Mouse (Mus musculus) embryonic facial prominence, embryonic 12.5 days (tissue): ENCODE measurements around the gene Sik1. TPM values are rescaled to one million over a fixed set of nuclear protein-coding genes. Genes with fewer than 3 reads are reported as not detected.
"Not testable (repeated sequence)": the region's sequence is repeated elsewhere in the genome, so short reads cannot be mapped to it uniquely, and the experiment has no call there.

Experiments
- ATAC-seq: fragments of 200-750 bp; cut with Nextera tagmentation; 2 replicates; pipeline ENCODE4 v1.8.0; 2017; ENCODE audit not compliant: insufficient number of reproducible peaks, insufficient read depth, low FRiP score, low TSS enrichment
- H3K27ac ChIP-seq: fragments of 300-500 bp; sonication (generic); 2 replicates; pipeline ENCODE4 v1.5.1; 2016; ENCODE audit warnings: mild to moderate bottlenecking
- H3K27me3 ChIP-seq: fragments of 300-500 bp; sonication (generic); 2 replicates; pipeline ENCODE4 v1.6.1; 2016; ENCODE audit warnings: mild to moderate bottlenecking, moderate library complexity
- H3K36me3 ChIP-seq: fragments of 300-500 bp; sonication (generic); 2 replicates; pipeline ENCODE4 v1.6.1; 2016; ENCODE audit warnings: mild to moderate bottlenecking
- H3K4me1 ChIP-seq: fragments of 300-500 bp; sonication (generic); 2 replicates; pipeline ENCODE4 v1.6.1; 2016
- H3K4me2 ChIP-seq: fragments of 300-500 bp; sonication (generic); replicated peaks from 2 replicates; pipeline ENCODE4 v1.6.1; 2016; ENCODE audit warnings: mild to moderate bottlenecking, moderate library complexity
- H3K4me3 ChIP-seq: fragments of 300-500 bp; sonication (generic); 2 replicates; pipeline ENCODE4 v1.5.1; 2016; ENCODE audit warnings: mild to moderate bottlenecking
- H3K9ac ChIP-seq: fragments of 300-500 bp; sonication (generic); 2 replicates; pipeline ENCODE4 v1.6.1; 2016; ENCODE audit warnings: mild to moderate bottlenecking, moderate library complexity
- H3K9me3 ChIP-seq: fragments of 300-500 bp; sonication (generic); 2 replicates; pipeline ENCODE4 v1.6.1; 2016; ENCODE audit warnings: mild to moderate bottlenecking, moderate library complexity
- WGBS: fragments of 180-500 bp; shearing (Covaris S2); methylation state at CpG from one replicate; pipeline ENCODE4 v1.1.7; 2016; 5-methylcytosine and 5-hydroxymethylcytosine counted together
- polyA plus RNA-seq: library from polyadenylated mRNA; unstranded; fragments of >200 nt; fragmentation: Nextera tagmentation; extraction: Ambion mirVana; gene quantifications from 2 replicates; pipeline ENCODE4 v1.2.1, GENCODE M21; 2016

The Sik1 gene
- polyA plus RNA-seq, 1 experiment from 2014 or later = 15.8 TPM

DNA sequence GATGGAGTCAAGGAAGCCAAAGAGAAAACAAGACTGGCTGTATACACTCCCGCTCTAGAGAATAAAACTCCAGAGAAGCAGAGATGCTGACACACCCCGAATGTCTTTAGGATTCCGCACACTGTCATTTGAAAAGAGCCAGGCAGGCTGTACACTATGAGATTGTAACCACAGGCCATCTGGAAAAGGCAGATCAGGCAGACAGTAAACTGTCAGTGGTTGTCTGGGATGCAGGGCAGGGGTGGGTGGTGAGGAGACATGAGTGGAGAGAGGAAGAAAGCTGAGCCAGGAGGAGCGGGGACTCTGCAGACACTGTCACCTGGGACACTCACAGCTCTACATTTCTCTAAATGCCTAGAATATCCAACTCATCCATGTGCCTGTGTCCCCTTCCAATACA is 36.3 kb upstream of the Sik1 start:
- no peaks in the 10 kb centered on the region for H3K36me3 ChIP-seq
- ATAC-seq = no peak
- 73% methylated on average over 4 of the region's 4 CpGs for WGBS
- peak overlapping the region; percentile 72 for H3K27ac ChIP-seq
- H3K27me3 ChIP-seq = no peaks in the 10 kb centered on the region
- no peak overlapping the region for H3K9ac ChIP-seq
- no peaks in the 10 kb centered on the region for H3K9me3 ChIP-seq
- no peak overlapping the region for H3K4me3 ChIP-seq
- no peak overlapping the region for H3K4me2 ChIP-seq
- H3K4me1 ChIP-seq = peaks cover 38% of the 10 kb centered on the region

DNA sequence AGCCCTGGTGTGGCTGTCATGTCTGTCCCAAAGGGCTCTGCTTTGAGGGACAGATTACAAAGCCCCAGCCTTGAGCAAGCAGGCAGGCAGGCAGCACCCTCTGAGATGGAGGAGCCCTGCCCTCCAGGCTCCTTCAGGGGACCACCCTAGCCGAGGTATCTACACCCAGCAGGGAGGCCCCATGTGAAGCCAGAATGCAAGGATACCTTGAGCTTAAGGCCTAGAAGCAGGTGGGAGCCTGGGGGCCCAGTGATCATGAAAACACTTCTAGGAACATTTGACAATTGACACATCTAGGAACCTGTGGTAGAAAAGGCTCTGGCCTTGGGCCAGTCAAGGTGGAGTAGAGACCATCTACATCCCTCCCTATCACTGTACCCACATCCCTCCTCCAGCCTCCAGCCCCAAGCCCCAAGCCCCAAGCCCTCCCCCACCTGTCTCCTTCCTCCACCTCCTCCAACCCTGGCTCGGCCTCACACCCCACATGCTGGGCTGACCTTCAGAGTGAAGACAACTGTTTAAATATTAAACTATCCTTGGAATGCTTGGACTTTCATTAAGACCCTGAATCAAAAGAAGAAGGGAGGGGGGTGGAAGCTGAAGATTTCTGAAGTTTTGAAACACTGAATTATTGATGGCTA is 34.8 kb upstream of the Sik1 start:
- Histone ChIP-seq H3K9me3 (no peaks in the 10 kb centered on the region), H3K4me2 (no peak overlapping the region), H3K36me3 (no peaks in the 10 kb centered on the region), H3K27ac (0 out of 2 replicates have a peak overlapping the region, but pooled peaks have one; percentile 11), H3K27me3 (no peaks in the 10 kb centered on the region), H3K4me3 (no peak overlapping the region), H3K9ac (no peak overlapping the region), H3K4me1 (peaks cover 38% of the 10 kb centered on the region)
- ATAC-seq = no peak
- WGBS = 32% methylated on average over 2 of the region's 2 CpGs

DNA sequence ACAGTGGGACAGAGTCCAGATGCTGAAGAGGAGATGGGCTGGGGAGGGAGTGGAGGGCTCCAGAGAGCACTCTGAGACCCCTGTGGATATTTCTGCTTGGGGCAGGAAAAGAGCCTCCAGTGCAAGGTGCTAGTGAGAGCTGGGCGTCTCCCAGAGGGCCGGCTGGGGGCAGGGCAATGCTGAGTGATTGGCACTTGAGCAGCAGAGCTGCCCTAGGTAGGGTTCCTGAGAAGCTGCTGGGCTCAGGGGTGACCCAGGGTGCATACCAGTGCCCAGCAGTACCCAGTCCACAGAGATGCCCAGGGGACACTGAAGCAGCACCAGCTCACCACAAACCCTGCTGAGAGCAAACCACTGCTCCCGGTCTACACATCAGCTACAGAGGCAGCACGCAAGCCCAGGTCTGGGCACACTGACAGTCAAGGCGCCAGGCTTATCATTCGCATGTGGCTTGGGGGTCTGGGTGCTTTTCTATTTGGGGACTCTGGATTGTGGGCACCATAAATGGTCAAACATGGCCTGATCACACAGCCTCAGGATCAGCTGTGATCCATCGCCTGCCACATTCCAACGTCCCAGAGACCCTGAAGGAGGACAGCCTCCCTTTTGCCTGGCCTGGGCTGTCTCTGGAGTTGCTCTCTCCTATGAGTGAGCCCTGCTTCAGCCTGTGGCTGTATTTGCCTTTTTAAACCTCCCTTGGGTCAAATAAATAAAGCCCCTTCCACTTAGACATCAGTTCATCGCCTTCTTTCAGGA is 34.0 kb upstream of the Sik1 start:
- Histone ChIP-seq H3K9me3 (no peaks in the 10 kb centered on the region), H3K27ac (no peak overlapping the region), H3K4me2 (no peak overlapping the region), H3K27me3 (no peaks in the 10 kb centered on the region), H3K4me3 (no peak overlapping the region), H3K36me3 (no peaks in the 10 kb centered on the region), H3K4me1 (peaks cover 38% of the 10 kb centered on the region), H3K9ac (no peak overlapping the region)
- no peak for ATAC-seq
- WGBS = 64% methylated on average over 9 of the region's 9 CpGs

DNA sequence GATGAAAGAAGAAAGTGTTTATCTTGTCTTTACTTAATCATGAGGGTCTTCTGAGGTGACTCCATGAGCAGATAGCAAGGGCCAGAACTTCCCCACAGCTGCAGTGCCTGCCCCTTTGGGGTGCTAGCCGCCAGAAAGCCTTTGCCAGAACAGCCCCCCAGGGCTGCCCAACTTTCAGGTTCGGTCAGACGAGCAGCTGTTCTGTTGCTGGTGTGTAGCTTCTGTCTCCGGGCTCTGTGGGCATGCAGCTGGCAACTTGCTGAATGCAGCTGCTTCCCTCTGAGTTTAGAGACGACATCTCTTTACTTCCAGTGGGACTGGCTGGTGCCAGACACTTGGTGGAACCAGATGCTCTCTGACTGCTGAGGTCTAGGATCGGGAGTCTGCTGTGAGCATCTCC is 32.9 kb upstream of the Sik1 start:
- no peaks in the 10 kb centered on the region for H3K27me3 ChIP-seq
- no peaks in the 10 kb centered on the region for H3K36me3 ChIP-seq
- H3K4me3 ChIP-seq = no peak overlapping the region
- no peak overlapping the region for H3K27ac ChIP-seq
- H3K4me2 ChIP-seq = no peak overlapping the region
- no peak overlapping the region for H3K9ac ChIP-seq
- H3K9me3 ChIP-seq = no peaks in the 10 kb centered on the region
- peaks cover 38% of the 10 kb centered on the region for H3K4me1 ChIP-seq
- ATAC-seq = no peak
- WGBS = 48% methylated on average over 6 of the region's 6 CpGs

DNA sequence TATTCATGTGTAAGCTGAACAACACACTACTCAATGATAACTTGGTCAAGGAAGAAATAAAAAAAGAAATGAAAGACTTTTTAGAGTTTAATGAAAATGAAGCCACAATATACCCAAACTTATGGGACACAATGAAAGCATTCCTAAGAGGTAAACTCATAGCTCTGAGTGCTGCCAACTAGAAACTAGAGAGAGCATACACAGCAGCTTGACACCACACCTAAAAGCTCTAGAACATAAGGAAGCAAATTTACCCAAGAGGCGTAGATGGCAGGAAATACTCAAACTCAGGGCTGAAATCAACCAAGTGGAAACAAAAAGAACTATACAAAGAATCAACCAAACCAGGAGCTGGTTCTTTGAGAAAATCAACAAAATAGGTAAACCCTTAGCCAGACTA is 29.1 kb upstream of the Sik1 start:
- H3K27ac ChIP-seq, H3K4me2 ChIP-seq, H3K27me3 ChIP-seq, H3K9me3 ChIP-seq, H3K4me1 ChIP-seq, ATAC-seq, H3K9ac ChIP-seq, H3K4me3 ChIP-seq, H3K36me3 ChIP-seq: not testable (repeated sequence)
- WGBS = 80% methylated on average over 1 of the region's 1 CpGs

DNA sequence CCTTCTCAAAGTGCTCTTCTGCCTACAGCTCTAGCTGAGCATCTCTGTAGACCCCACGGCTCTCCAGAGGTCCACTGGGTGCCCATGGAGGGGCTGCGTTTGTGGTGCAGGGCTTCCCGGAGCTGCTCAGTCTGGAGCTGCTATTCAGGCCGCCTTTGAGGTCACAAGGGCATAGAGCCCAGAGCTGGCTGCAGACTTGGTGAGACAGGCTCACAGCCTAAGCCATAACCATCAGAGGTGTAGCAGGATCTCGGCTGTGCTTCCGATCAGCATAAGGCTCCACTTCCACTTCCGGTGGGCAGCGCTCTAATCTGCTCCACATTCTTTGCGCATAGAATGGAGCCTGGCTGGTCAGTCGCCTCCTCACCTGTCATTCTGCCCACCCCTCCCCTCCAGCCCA is 23.8 kb upstream of the Sik1 start:
- Histone ChIP-seq H3K27ac (no peak overlapping the region), H3K4me2 (no peak overlapping the region), H3K4me3 (no peak overlapping the region), H3K9ac (no peak overlapping the region), H3K27me3 (no peaks in the 10 kb centered on the region), H3K4me1 (peaks cover 16% of the 10 kb centered on the region), H3K9me3 (no peaks in the 10 kb centered on the region), H3K36me3 (no peaks in the 10 kb centered on the region)
- no peak for ATAC-seq
- WGBS = 86% methylated on average over 10 of the region's 10 CpGs

DNA sequence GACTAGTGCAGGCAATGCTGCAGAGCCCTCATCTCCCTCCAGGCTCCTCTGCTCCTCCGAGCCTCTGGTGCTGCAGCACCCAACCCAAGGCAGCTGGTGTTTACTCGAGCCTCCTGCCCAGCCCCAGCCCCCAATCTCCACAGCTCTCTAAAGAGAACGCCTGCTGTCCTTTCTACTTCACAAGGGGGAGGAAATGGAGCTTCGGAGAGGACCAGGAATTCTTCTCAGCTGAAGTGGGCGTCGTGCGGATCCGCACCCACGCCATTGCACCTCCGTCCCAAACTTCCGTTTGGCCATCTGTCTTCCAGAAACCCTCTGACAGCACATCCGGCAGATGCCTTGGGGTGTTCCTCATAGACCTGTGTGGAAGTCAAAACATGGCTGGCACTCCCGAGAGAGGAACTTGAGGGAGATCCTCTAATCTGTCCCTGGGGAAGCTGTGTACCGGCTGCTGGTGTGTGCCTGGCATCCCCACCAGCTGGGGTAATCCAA is 22.1 kb upstream of the Sik1 start:
- H3K27ac ChIP-seq = no peak overlapping the region
- WGBS = 59% methylated on average over 14 of the region's 14 CpGs
- no peaks in the 10 kb centered on the region for H3K27me3 ChIP-seq
- no peaks in the 10 kb centered on the region for H3K36me3 ChIP-seq
- no peak overlapping the region for H3K4me2 ChIP-seq
- H3K4me3 ChIP-seq = no peak overlapping the region
- no peaks in the 10 kb centered on the region for H3K9me3 ChIP-seq
- no peak for ATAC-seq
- H3K9ac ChIP-seq = peak overlapping the region; percentile 28; the same call in 1 of the 2 replicates
- H3K4me1 ChIP-seq = peaks cover 25% of the 10 kb centered on the region

DNA sequence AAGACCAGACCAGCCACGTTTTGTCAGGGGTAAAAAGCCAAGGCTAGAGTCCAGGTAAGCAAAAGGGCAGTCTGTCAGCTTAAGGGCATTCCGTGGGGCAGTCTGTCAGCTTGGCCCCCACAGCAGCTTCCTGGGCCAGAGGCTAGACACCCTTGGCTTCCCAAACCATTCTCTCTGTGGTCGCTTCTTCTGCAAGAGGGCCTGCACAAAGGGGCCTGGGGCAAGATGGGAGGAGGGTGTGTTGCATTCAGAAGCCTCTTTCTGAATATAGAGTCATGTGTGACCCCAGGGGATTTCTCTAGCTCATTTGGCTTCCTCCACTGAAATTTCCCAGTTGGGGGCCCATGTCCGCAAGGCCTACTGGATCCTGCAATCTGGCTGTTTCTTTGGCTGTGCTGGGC is 21.6 kb upstream of the Sik1 start:
- Histone ChIP-seq H3K4me1 (peaks cover 29% of the 10 kb centered on the region), H3K36me3 (no peaks in the 10 kb centered on the region), H3K4me3 (no peak overlapping the region), H3K9me3 (no peaks in the 10 kb centered on the region), H3K4me2 (no peak overlapping the region), H3K27me3 (no peaks in the 10 kb centered on the region), H3K27ac (no peak overlapping the region), H3K9ac (peak overlapping the region; percentile 28; the same call in 1 of the 2 replicates)
- WGBS = 69% methylated on average over 4 of the region's 4 CpGs
- no peak for ATAC-seq

DNA sequence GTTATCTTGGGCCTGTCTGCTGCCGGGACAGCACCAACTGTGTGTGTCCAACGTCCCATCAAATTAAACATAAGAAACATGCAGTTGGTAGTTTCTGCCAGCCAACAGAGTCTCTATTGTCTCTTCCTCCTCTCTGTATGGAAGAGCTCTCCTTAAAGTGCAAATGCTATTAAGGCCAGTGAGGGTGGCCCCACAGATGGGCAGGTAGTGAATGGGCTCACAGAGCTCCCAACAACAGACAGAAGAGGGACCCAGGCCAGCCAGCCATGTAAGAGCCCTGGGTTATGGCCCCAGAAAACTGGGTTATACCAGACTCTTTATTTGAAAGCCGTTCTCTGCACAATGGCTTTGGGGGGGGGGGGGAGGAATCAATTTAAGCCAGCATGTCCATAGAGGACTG is 21.2 kb upstream of the Sik1 start:
- Histone ChIP-seq H3K4me1 (peaks cover 29% of the 10 kb centered on the region), H3K27ac (no peak overlapping the region), H3K27me3 (no peaks in the 10 kb centered on the region), H3K4me2 (no peak overlapping the region), H3K4me3 (no peak overlapping the region), H3K36me3 (no peaks in the 10 kb centered on the region), H3K9ac (no peak overlapping the region), H3K9me3 (no peaks in the 10 kb centered on the region)
- 51% methylated on average over 3 of the region's 3 CpGs for WGBS
- no peak for ATAC-seq

DNA sequence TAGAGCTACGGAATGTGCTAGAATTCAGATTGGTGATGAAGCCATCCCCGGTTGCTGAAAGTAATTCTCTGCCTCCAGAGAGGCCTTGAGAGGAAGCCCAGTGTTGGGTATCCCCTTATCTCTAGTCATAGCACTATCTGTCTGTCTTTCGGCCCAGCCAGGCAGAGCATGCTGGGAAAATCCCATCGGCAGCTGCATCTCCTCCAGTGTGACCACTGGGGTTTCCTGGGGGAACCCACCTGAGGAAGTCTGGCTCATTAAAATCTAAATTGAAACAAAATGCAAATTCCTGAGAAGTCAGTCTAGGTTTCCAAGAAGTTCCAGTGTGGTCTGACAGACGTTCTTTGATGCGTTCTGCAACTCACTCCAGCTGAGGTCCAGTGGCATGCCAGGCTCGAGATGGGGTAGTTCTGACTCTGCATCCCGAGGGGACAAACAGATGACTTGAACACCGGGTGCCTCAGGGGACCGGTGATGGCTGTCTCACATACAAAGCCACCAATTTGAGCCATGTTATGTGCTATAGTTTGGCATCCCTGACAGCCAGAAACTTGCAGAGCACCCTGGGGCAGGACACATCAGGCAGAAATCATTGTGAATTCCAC is 19.8 kb upstream of the Sik1 start:
- peaks cover 36% of the 10 kb centered on the region for H3K4me1 ChIP-seq
- no peaks in the 10 kb centered on the region for H3K9me3 ChIP-seq
- H3K27ac ChIP-seq = no peak overlapping the region
- no peak overlapping the region for H3K9ac ChIP-seq
- H3K36me3 ChIP-seq = no peaks in the 10 kb centered on the region
- ATAC-seq = no peak
- no peaks in the 10 kb centered on the region for H3K27me3 ChIP-seq
- WGBS = 80% methylated on average over 10 of the region's 10 CpGs
- no peak overlapping the region for H3K4me3 ChIP-seq
- no peak overlapping the region for H3K4me2 ChIP-seq

DNA sequence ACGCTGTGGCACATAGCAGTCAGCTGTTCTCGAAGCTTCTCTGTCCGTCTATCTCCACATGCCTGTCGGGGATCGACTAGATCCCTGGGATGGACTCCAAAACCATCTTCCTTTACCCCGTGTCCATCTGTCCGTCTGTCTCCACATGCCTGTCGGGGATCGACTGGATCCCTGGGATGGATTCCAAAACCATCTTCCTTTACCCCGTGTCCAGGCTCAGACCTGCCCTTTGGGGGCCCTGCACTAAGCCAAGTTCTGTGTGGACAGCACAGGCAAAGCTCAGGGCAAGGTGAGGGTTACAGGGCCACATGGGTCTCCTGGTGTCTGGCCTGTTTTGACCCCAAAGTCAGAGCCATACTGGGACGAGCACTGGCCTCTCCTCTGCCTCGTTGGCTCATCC is 19.1 kb upstream of the Sik1 start:
- Histone ChIP-seq H3K9me3 (no peaks in the 10 kb centered on the region), H3K4me1 (peaks cover 36% of the 10 kb centered on the region), H3K27ac (no peak overlapping the region), H3K36me3 (no peaks in the 10 kb centered on the region), H3K27me3 (no peaks in the 10 kb centered on the region), H3K4me2 (no peak overlapping the region), H3K9ac (no peak overlapping the region), H3K4me3 (no peak overlapping the region)
- no peak for ATAC-seq
- WGBS = 78% methylated on average over 12 of the region's 12 CpGs

DNA sequence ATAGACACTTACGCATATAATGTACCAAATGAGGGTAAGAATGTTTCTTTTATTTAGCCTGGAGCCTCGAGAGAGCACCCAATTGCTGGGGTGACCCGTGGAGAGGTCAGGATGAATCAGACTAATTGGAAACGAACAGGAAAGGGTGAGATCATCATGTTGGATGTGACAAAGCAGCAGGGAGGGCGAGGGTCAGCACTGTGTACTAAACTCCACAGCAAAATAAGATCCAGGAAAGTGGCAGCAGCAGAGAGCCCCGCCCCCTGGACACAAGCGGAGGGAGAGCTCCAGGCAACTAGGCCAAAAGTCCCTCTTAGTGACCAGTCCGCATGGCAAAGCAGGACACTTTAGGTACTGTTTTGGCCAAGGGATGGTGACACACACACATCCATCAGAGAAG is 18.4 kb upstream of the Sik1 start:
- no peaks in the 10 kb centered on the region for H3K27me3 ChIP-seq
- WGBS = 44% methylated on average over 8 of the region's 8 CpGs
- no peak overlapping the region for H3K4me2 ChIP-seq
- H3K4me1 ChIP-seq = peaks cover 36% of the 10 kb centered on the region
- no peaks in the 10 kb centered on the region for H3K36me3 ChIP-seq
- no peak for ATAC-seq
- no peak overlapping the region for H3K9ac ChIP-seq
- H3K9me3 ChIP-seq = no peaks in the 10 kb centered on the region
- no peak overlapping the region for H3K27ac ChIP-seq
- no peak overlapping the region for H3K4me3 ChIP-seq
